Mouse (Mus musculus) intestine, postnatal 0 days (tissue): ENCODE data around the gene Abhd4. TPM values are rescaled to one million over a fixed set of nuclear protein-coding genes. Genes with fewer than 3 reads are reported as not detected.

Experiments used
- ATAC-seq: fragments of 200-750 bp; cut with Nextera tagmentation; 2 replicates; pipeline ENCODE4 v1.8.0; 2017; ENCODE audit warnings: mild to moderate bottlenecking, moderate TSS enrichment, moderate library complexity
- H3K27ac ChIP-seq: fragments of 300-500 bp; sonication (generic); 2 replicates; pipeline ENCODE4 v1.5.1; 2014; ENCODE audit warnings: mild to moderate bottlenecking, low read depth, low read length, moderate library complexity
- H3K27me3 ChIP-seq: fragments of 300-500 bp; sonication (generic); replicated peaks from 2 replicates; pipeline ENCODE4 v1.6.1; 2014; ENCODE audit warnings: low read length, mixed read lengths; ENCODE audit not compliant: control insufficient read depth, insufficient read depth
- H3K36me3 ChIP-seq: fragments of 300-500 bp; sonication (generic); 2 replicates; pipeline ENCODE4 v1.6.1; 2014; ENCODE audit warnings: mild to moderate bottlenecking, moderate library complexity; ENCODE audit not compliant: control insufficient read depth, insufficient read depth
- H3K4me1 ChIP-seq: fragments of 300-500 bp; sonication (generic); replicated peaks from 2 replicates; pipeline ENCODE4 v1.6.1; 2014; ENCODE audit warnings: antibody characterized with exemption, low read length, mixed read lengths; ENCODE audit not compliant: control insufficient read depth, insufficient read depth
- H3K4me2 ChIP-seq: fragments of 300-500 bp; sonication (generic); replicated peaks from 2 replicates; pipeline ENCODE4 v1.6.1; 2014; ENCODE audit warnings: low read depth, mild to moderate bottlenecking, moderate library complexity
- H3K4me3 ChIP-seq: fragments of 300-500 bp; sonication (generic); 2 replicates; pipeline ENCODE4 v1.5.1; 2014; ENCODE audit warnings: low read depth, low read length
- H3K9ac ChIP-seq: fragments of 300-500 bp; sonication (generic); 2 replicates; pipeline ENCODE4 v1.6.1; 2014; ENCODE audit warnings: mild to moderate bottlenecking, low read depth, low read length
- H3K9me3 ChIP-seq: fragments of 300-500 bp; sonication (generic); 2 replicates; pipeline ENCODE4 v1.6.1; 2016; ENCODE audit warnings: mixed run types; ENCODE audit not compliant: control insufficient read depth
- CTCF ChIP-seq: sonication (generic); IDR thresholded peaks from 2 replicates; pipeline ENCODE4 v1.5.1; 2016; ENCODE audit warnings: low read depth, mild to moderate bottlenecking, control low read depth, antibody characterized with exemption, moderate library complexity
- WGBS: fragments of 180-500 bp; shearing (Covaris S2); extraction: QIAGEN DNeasy Blood & Tissue Kit; methylation state at CpG from one replicate; pipeline ENCODE4 v1.1.7; 2014; 5-methylcytosine and 5-hydroxymethylcytosine counted together
- polyA plus RNA-seq: library from polyadenylated mRNA; unstranded; fragments of >200 nt; fragmentation: Nextera tagmentation; extraction: Ambion mirVana; gene quantifications from 2 replicates; pipeline ENCODE4 v1.2.1, GENCODE M21; 2015

Gene Abhd4
- polyA plus RNA-seq, 1 experiment from 2014 or later: 38.3 TPM

DNA sequence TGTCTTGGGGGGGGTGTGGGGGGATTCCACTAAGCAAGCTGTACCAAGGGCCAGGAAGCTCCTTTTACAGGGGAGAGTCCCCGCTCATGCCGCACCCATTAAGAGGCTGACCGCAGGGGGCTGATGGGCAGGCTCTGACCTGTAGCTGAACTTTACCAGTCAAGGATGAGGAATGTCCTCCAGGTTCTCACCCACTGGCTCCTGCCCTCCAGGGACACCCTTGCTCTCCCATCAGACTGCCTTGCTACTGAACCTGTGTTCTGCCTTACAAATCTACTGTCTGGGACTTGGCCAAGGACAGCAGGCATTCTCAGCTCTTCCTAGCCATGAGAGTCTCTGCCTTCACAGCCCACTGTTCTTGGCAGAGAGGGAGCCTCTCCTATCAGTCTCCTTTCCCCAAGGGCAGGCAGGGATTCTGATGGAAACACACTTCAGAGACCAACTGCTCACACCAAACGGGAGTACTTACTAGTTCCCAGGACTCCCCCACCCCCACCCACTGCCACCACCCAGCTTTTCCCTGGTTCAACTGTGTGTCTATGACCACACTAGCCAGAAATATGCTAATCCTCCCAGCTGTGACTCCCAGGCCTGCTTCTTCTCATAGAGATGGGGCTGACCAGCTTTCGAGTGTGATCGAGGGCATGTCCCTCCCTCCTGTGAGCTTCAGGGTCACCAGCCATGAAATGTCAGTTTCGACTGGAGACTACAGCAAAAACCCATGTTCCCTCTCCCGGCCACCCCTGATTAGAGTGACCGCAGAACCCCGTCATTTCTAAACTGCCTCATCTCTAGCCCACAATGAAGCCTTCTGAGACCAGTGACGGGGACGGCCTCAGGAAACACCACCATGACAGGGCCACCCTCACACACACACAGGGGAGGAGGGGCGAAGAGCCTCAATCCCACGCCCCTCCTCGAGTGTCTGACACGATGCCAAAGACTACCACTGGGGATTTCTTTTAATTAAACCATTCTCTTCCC, 29.2 kb upstream of the Abhd4 start:
- no peak for TF ChIP-seq CTCF
- ATAC-seq: no peak
- Histone ChIP-seq H3K9me3 (no peaks in the 10 kb centered on the region), H3K36me3 (no peaks in the 10 kb centered on the region), H3K4me1 (peaks cover 8% of the 10 kb centered on the region), H3K4me3 (no peak overlapping the region), H3K9ac (no peak overlapping the region), H3K4me2 (no peak overlapping the region), H3K27ac (peak overlapping the region; percentile 41; the same call in 1 of the 2 replicates), H3K27me3 (no peaks in the 10 kb centered on the region)
- WGBS: 62% methylated on average over 16 of the region's 16 CpGs

- Histone ChIP-seq H3K9ac (no peak overlapping the region; the same call in 1 of the 2 replicates), H3K9me3 (no peaks in the 10 kb centered on the region), H3K4me2 (no peak overlapping the region), H3K27ac (peak overlapping the region; percentile 91), H3K27me3 (no peaks in the 10 kb centered on the region), H3K36me3 (no peaks in the 10 kb centered on the region), H3K4me3 (no peak overlapping the region), H3K4me1 (peaks cover 10% of the 10 kb centered on the region)
- no peak for TF ChIP-seq CTCF
- WGBS: 65% methylated on average over 11 of the region's 11 CpGs
- no peak for ATAC-seq
Observed at GRCm38 (mm10) chr14:54225725-54226124, 28.3 kb upstream of the Abhd4 start.

GRCm38 (mm10) chr14:54226911-54227811, 26.8 kb upstream of the Abhd4 start:
- ATAC-seq: peak; percentile 77
- no peaks in the 10 kb centered on the region for H3K9me3 ChIP-seq
- 13% methylated on average over 16 of the region's 16 CpGs for WGBS
- peak overlapping the region; percentile 91 for H3K27ac ChIP-seq
- peak overlapping the region; percentile 75 for H3K4me2 ChIP-seq
- H3K9ac ChIP-seq: peak overlapping the region; percentile 46
- H3K27me3 ChIP-seq: no peaks in the 10 kb centered on the region
- H3K36me3 ChIP-seq: no peaks in the 10 kb centered on the region
- peaks cover 13% of the 10 kb centered on the region for H3K4me1 ChIP-seq
- H3K4me3 ChIP-seq: peak overlapping the region; percentile 34
- no peak for TF ChIP-seq CTCF

- H3K36me3 ChIP-seq: no peaks in the 10 kb centered on the region
- no peaks in the 10 kb centered on the region for H3K27me3 ChIP-seq
- peak overlapping the region; percentile 75 for H3K4me2 ChIP-seq
- peaks cover 13% of the 10 kb centered on the region for H3K4me1 ChIP-seq
- H3K9me3 ChIP-seq: no peaks in the 10 kb centered on the region
- peak overlapping the region; percentile 34 for H3K4me3 ChIP-seq
- H3K27ac ChIP-seq: peak overlapping the region; percentile 91
- TF ChIP-seq CTCF: peak; percentile 88
- peak overlapping the region; percentile 46 for H3K9ac ChIP-seq
- peak; percentile 10; the same call in 1 of the 2 replicates for ATAC-seq
- WGBS: under 1% methylated on average over 10 of the region's 10 CpGs
Observed at GRCm38 (mm10) chr14:54227911-54228451, 26.0 kb upstream of the Abhd4 start.

- Histone ChIP-seq H3K4me2 (peak overlapping the region; percentile 75), H3K9me3 (no peaks in the 10 kb centered on the region), H3K4me1 (peaks cover 13% of the 10 kb centered on the region; the same call in 1 of the 2 replicates), H3K4me3 (no peak overlapping the region; the same call in 1 of the 2 replicates), H3K9ac (peak overlapping the region; percentile 46; the same call in 1 of the 2 replicates), H3K27me3 (no peaks in the 10 kb centered on the region), H3K36me3 (no peaks in the 10 kb centered on the region), H3K27ac (peak overlapping the region; percentile 91)
- TF ChIP-seq CTCF: no peak
- 31% methylated on average over 7 of the region's 7 CpGs for WGBS
- ATAC-seq: no peak
Observed at GRCm38 (mm10) chr14:54228501-54228900, 25.5 kb upstream of the Abhd4 start.
